Mouse (Mus musculus) intestine, postnatal 0 days (tissue): ENCODE results near the gene Gm21981. TPM values are rescaled to one million over a fixed set of nuclear protein-coding genes. Genes with fewer than 3 reads are reported as not detected.

Experiments
- ATAC-seq: fragments of 200-750 bp; cut with Nextera tagmentation; 2 replicates; pipeline ENCODE4 v1.8.0; 2017; ENCODE audit warnings: mild to moderate bottlenecking, moderate TSS enrichment, moderate library complexity
- H3K27ac ChIP-seq: fragments of 300-500 bp; sonication (generic); 2 replicates; pipeline ENCODE4 v1.5.1; 2014; ENCODE audit warnings: mild to moderate bottlenecking, low read depth, low read length, moderate library complexity
- H3K27me3 ChIP-seq: fragments of 300-500 bp; sonication (generic); replicated peaks from 2 replicates; pipeline ENCODE4 v1.6.1; 2014; ENCODE audit warnings: low read length, mixed read lengths; ENCODE audit not compliant: control insufficient read depth, insufficient read depth
- H3K36me3 ChIP-seq: fragments of 300-500 bp; sonication (generic); 2 replicates; pipeline ENCODE4 v1.6.1; 2014; ENCODE audit warnings: mild to moderate bottlenecking, moderate library complexity; ENCODE audit not compliant: control insufficient read depth, insufficient read depth
- H3K4me1 ChIP-seq: fragments of 300-500 bp; sonication (generic); replicated peaks from 2 replicates; pipeline ENCODE4 v1.6.1; 2014; ENCODE audit warnings: antibody characterized with exemption, low read length, mixed read lengths; ENCODE audit not compliant: control insufficient read depth, insufficient read depth
- H3K4me2 ChIP-seq: fragments of 300-500 bp; sonication (generic); replicated peaks from 2 replicates; pipeline ENCODE4 v1.6.1; 2014; ENCODE audit warnings: low read depth, mild to moderate bottlenecking, moderate library complexity
- H3K4me3 ChIP-seq: fragments of 300-500 bp; sonication (generic); 2 replicates; pipeline ENCODE4 v1.5.1; 2014; ENCODE audit warnings: low read depth, low read length
- H3K9ac ChIP-seq: fragments of 300-500 bp; sonication (generic); 2 replicates; pipeline ENCODE4 v1.6.1; 2014; ENCODE audit warnings: mild to moderate bottlenecking, low read depth, low read length
- H3K9me3 ChIP-seq: fragments of 300-500 bp; sonication (generic); 2 replicates; pipeline ENCODE4 v1.6.1; 2016; ENCODE audit warnings: mixed run types; ENCODE audit not compliant: control insufficient read depth
- CTCF ChIP-seq: sonication (generic); IDR thresholded peaks from 2 replicates; pipeline ENCODE4 v1.5.1; 2016; ENCODE audit warnings: low read depth, mild to moderate bottlenecking, control low read depth, antibody characterized with exemption, moderate library complexity
- WGBS: fragments of 180-500 bp; shearing (Covaris S2); extraction: QIAGEN DNeasy Blood & Tissue Kit; methylation state at CpG from one replicate; pipeline ENCODE4 v1.1.7; 2014; 5-methylcytosine and 5-hydroxymethylcytosine counted together
- polyA plus RNA-seq: library from polyadenylated mRNA; unstranded; fragments of >200 nt; fragmentation: Nextera tagmentation; extraction: Ambion mirVana; gene quantifications from 2 replicates; pipeline ENCODE4 v1.2.1, GENCODE M21; 2015

Gene Gm21981
- polyA plus RNA-seq, 1 experiment from 2014 or later = 0.12 TPM

DNA sequence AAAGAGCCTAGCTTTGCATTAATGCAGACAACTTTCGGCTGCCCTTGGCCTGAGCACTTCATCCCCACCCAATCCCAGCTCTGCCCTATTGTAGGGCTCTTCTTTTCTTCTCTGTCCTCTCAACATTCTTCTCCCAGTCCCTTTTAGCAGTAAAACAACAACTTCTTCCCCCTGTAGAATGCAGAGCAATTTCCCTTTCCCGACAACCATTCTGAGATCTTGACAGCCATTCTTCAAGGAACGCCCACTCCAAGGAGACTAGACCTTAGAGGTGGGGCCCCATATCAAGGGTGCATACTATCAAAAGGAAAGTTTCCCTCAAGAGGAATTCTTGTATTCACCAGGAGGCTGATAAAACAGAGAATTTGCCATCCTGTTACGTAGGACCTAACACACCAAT lies 45.3 kb downstream of the Gm21981 start:
- no peak for ATAC-seq
- no peak overlapping the region for H3K9ac ChIP-seq
- no peaks in the 10 kb centered on the region for H3K9me3 ChIP-seq
- no peak overlapping the region for H3K27ac ChIP-seq
- 58% methylated on average over 4 of the region's 4 CpGs for WGBS
- H3K4me3 ChIP-seq = no peak overlapping the region
- no peaks in the 10 kb centered on the region for H3K27me3 ChIP-seq
- H3K4me1 ChIP-seq = no peaks in the 10 kb centered on the region
- no peak overlapping the region for H3K4me2 ChIP-seq
- TF ChIP-seq CTCF = no peak
- H3K36me3 ChIP-seq = 0 out of 2 replicates have a peak, but pooled peaks cover 10% of the 10 kb centered on the region

DNA sequence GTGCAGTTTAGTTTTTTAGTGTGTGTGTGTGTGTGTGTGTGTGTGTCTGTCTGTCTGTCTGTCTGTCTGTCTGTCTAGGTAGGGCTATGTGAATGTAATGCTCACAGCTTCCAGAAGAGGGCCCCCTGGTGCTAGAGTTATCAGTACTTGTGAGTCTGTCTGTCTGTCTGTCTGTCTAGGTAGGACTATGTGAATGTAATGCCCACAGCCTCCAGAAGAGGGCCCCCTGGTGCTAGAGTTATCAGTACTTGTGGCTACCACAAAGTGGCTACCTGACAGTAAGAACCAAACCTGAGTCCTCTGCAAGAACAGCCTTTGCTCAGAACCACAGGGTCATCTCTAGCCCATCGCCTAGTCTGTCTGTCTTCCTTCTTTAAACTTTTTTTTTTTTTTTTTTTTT lies 47.6 kb downstream of the Gm21981 start:
- 93% methylated on average over 1 of the region's 1 CpGs for WGBS
- no peaks in the 10 kb centered on the region for H3K4me1 ChIP-seq

DNA sequence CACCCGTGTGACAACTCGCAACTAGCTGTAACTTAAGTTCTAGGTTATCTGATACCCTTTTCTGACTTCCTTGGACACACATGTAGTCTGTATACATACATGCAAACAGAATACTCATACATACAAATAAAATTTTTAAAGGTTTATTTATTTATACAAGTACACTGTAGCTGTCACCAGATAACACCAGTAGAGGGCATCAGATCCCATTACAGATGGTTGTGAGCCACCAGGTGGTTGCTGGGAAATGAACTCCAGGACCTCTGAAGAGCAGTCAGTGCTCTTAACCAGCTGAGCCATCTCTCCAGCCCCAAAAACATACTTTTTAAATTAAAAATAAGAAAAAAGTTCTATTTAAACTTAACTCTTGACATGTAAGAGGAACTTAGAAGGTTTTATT lies 51.3 kb downstream of the Gm21981 start:
- H3K4me2 ChIP-seq = no peak overlapping the region
- no peak for ATAC-seq
- TF ChIP-seq CTCF = peak; percentile 44
- H3K36me3 ChIP-seq = 0 out of 2 replicates have a peak, but pooled peaks cover 2% of the 10 kb centered on the region
- H3K9ac ChIP-seq = no peak overlapping the region
- H3K4me1 ChIP-seq = no peaks in the 10 kb centered on the region
- no peak overlapping the region for H3K27ac ChIP-seq
- H3K27me3 ChIP-seq = no peaks in the 10 kb centered on the region
- no peak overlapping the region for H3K4me3 ChIP-seq
- 93% methylated on average over 2 of the region's 2 CpGs for WGBS
- H3K9me3 ChIP-seq = no peaks in the 10 kb centered on the region

More for the DNA sequence above, 47.6 kb downstream of the Gm21981 start:
- H3K9me3 ChIP-seq = no peaks in the 10 kb centered on the region
- ATAC-seq = peak; percentile 53
- TF ChIP-seq CTCF = peak; percentile 83
- H3K27me3 ChIP-seq = no peaks in the 10 kb centered on the region
- H3K27ac ChIP-seq = no peak overlapping the region
- H3K4me2 ChIP-seq = no peak overlapping the region
- 0 out of 2 replicates have a peak, but pooled peaks cover 4% of the 10 kb centered on the region for H3K36me3 ChIP-seq
- H3K9ac ChIP-seq = no peak overlapping the region
- H3K4me3 ChIP-seq = no peak overlapping the region

Other genes starting within 250 kb of the Gm21981 start
- 8.3 and 9.2 TPM in 2 replicates for gene Taf8, start 192.2 kb downstream of the Gm21981 start, polyA plus RNA-seq
- gene Ccnd3, start 189.4 kb downstream of the Gm21981 start, polyA plus RNA-seq = 175 and 180 TPM in 2 replicates
- 7.7 and 8.2 TPM in 2 replicates for gene Bysl, start 83.0 kb downstream of the Gm21981 start, polyA plus RNA-seq
- 22.8 and 22.9 TPM in 2 replicates for gene Med20, start 82.9 kb downstream of the Gm21981 start, polyA plus RNA-seq
- gene Gm20517, start 82.9 kb downstream of the Gm21981 start, polyA plus RNA-seq = 0.47 and 1.2 TPM in 2 replicates
- 2.6 and 2.9 TPM in 2 replicates for gene Usp49, start 63.8 kb downstream of the Gm21981 start, polyA plus RNA-seq
- 384 and 398 TPM in 2 replicates for gene Tomm6, start 6.1 kb downstream of the Gm21981 start, polyA plus RNA-seq
- 2.9 TPM in 2 replicates for gene Frs3, start 5.4 kb downstream of the Gm21981 start, polyA plus RNA-seq
- 0.33 and 0.64 TPM in 2 replicates for gene Prickle4, start 281 bp upstream of the Gm21981 start, polyA plus RNA-seq
- gene Pgc, start 32.4 kb upstream of the Gm21981 start, polyA plus RNA-seq = 7.4 and 24.6 TPM in 2 replicates
- gene Tfeb, start 42.6 kb upstream of the Gm21981 start, polyA plus RNA-seq = 30.0 and 34.5 TPM in 2 replicates
- 1.7 and 2.1 TPM in 2 replicates for gene Mdfi, start 140.2 kb upstream of the Gm21981 start, polyA plus RNA-seq
- gene Foxp4, start 230.2 kb upstream of the Gm21981 start, polyA plus RNA-seq = 12.9 and 13.3 TPM in 2 replicates